ENCODE assay signal across 10 mouse cellular contexts in the genomic region with DNA sequence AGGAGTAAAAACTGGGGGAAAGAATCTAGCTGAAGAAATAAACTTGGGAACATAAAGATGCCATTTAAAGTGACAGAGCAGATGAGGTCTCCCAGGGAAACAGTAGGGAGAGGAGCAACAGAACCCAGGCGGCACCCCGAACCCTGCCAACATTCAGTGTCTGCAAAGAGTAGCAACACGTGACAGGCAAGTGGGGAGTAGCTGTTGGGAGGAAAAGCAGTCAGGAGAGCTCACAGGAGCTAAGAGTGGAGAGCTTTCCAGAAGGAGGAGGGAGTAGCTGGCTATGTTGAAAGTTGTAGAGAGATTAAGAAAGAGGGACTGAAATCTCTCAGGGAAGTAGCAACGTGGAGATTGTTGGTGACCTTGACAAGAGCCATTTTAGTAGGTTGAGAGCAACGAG. TPM values are rescaled to one million over a fixed set of nuclear protein-coding genes. Genes with fewer than 3 reads are reported as not detected.
DNase-seq lines count a peak whose midpoint lies in the region; ATAC-seq lines count a peak whose summit lies in the region.
"Had no signal": no experiment of that assay in that cellular context is flagged by ENCODE, and none has a peak within 500 bp of the region (broad histone marks: within the 10 kb centered on the region; RNA-seq: fewer than 3 reads in every experiment).

No protein-coding gene starts in this region.

- H3K9ac ChIP-seq in forebrain, embryonic 16.5 days (replicated peaks; ENCODE audit: low read depth, low read length): no peak overlapping the region
- no peak overlapping the region for H3K9ac ChIP-seq in forebrain, embryonic 11.5 days (ENCODE audit: low read length)
- H3K9ac ChIP-seq in heart, embryonic 13.5 days: no peak overlapping the region; the same call in 1 of the 2 replicates
- no peak overlapping the region for H3K9ac ChIP-seq in hindbrain, embryonic 13.5 days

- H3K4me1 ChIP-seq in forebrain, embryonic 16.5 days (replicated peaks; ENCODE audit: control insufficient read depth, insufficient read depth, low read length): no peaks in the 10 kb centered on the region
- no peaks in the 10 kb centered on the region for H3K4me1 ChIP-seq in forebrain, embryonic 11.5 days (replicated peaks; ENCODE audit: control insufficient read depth, insufficient read depth, low read length)
- H3K4me1 ChIP-seq in heart, embryonic 13.5 days: peaks cover 25% of the 10 kb centered on the region
- no peaks in the 10 kb centered on the region for H3K4me1 ChIP-seq in hindbrain, embryonic 13.5 days (replicated peaks)

- DNase-seq in forebrain, embryonic 11.5 days (ENCODE audit: low spot score): no peak
- DNase-seq in left cerebral cortex, postnatal 14 days (ENCODE audit: low spot score in 2 of 2): peak; percentile 10 to 33
- no peak for DNase-seq in left cerebral cortex, adult 18-20 months (ENCODE audit: low spot score in 2 of 2)
- peak; percentile 22 to 64 for DNase-seq in lung, postnatal 4 days
- no peak for DNase-seq in B cell, adult 2 months
- DNase-seq: cerebellum, postnatal 25 days; liver had no signal

- ATAC-seq in forebrain, embryonic 16.5 days: peak; percentile 67; the same call in 1 of the 2 replicates
- no peak for ATAC-seq in forebrain, embryonic 11.5 days (replicated peaks; ENCODE audit: low FRiP score)
- ATAC-seq in heart, embryonic 13.5 days (ENCODE audit: extremely low read depth, insufficient number of reproducible peaks, low FRiP score, low TSS enrichment): no peak
- no peak for ATAC-seq in hindbrain, embryonic 13.5 days (ENCODE audit: low FRiP score)

- no peak overlapping the region for H3K4me3 ChIP-seq in forebrain, embryonic 16.5 days (replicated peaks; ENCODE audit: low read length)
- no peak overlapping the region for H3K4me3 ChIP-seq in forebrain, embryonic 11.5 days (ENCODE audit: low read depth, low read length)
- no peak overlapping the region for H3K4me3 ChIP-seq in heart, embryonic 13.5 days
- no peak overlapping the region for H3K4me3 ChIP-seq in hindbrain, embryonic 13.5 days

- 58% methylated on average over 5 of the region's 5 CpGs for WGBS in forebrain, embryonic 16.5 days
- WGBS in forebrain, embryonic 11.5 days: 71% methylated on average over 5 of the region's 5 CpGs
- WGBS in heart, embryonic 13.5 days: 11% methylated on average over 5 of the region's 5 CpGs
- 67% methylated on average over 5 of the region's 5 CpGs for whole genome bisulfite sequencing in hindbrain, embryonic 13.5 days

- intact Hi-C loops in left cerebral cortex, postnatal 14 days (cut with DNase I): no loop called here

- H3K36me3 ChIP-seq in forebrain, embryonic 16.5 days (ENCODE audit: control insufficient read depth, insufficient read depth): no peaks in the 10 kb centered on the region
- no peaks in the 10 kb centered on the region for H3K36me3 ChIP-seq in forebrain, embryonic 11.5 days (ENCODE audit: control insufficient read depth, insufficient read depth, low read length)
- no peaks in the 10 kb centered on the region for H3K36me3 ChIP-seq in heart, embryonic 13.5 days
- H3K36me3 ChIP-seq in hindbrain, embryonic 13.5 days: no peaks in the 10 kb centered on the region

- H3K27me3 ChIP-seq in forebrain, embryonic 16.5 days (replicated peaks; ENCODE audit: control insufficient read depth, insufficient read depth, low read length): no peaks in the 10 kb centered on the region
- H3K27me3 ChIP-seq in forebrain, embryonic 11.5 days (ENCODE audit: control insufficient read depth, insufficient read depth, low read length): no peaks in the 10 kb centered on the region
- no peaks in the 10 kb centered on the region for H3K27me3 ChIP-seq in heart, embryonic 13.5 days (replicated peaks)
- no peaks in the 10 kb centered on the region for H3K27me3 ChIP-seq in hindbrain, embryonic 13.5 days

- H3K9me3 ChIP-seq in forebrain, embryonic 16.5 days (ENCODE audit: control insufficient read depth, low read length): no peaks in the 10 kb centered on the region
- H3K9me3 ChIP-seq in forebrain, embryonic 11.5 days (ENCODE audit: control insufficient read depth, low read length): no peaks in the 10 kb centered on the region
- H3K9me3 ChIP-seq in heart, embryonic 13.5 days: no peaks in the 10 kb centered on the region
- no peaks in the 10 kb centered on the region for H3K9me3 ChIP-seq in hindbrain, embryonic 13.5 days

- no peak overlapping the region for H3K27ac ChIP-seq in forebrain, embryonic 16.5 days (ENCODE audit: low read length)
- H3K27ac ChIP-seq in forebrain, embryonic 11.5 days (ENCODE audit: low read depth, low read length): no peak overlapping the region
- H3K27ac ChIP-seq in heart, embryonic 13.5 days (replicated peaks): peak overlapping the region; percentile 65
- no peak overlapping the region for H3K27ac ChIP-seq in hindbrain, embryonic 13.5 days

- H3K4me2 ChIP-seq in forebrain, embryonic 16.5 days (ENCODE audit: low read length): no peak overlapping the region
- no peak overlapping the region for H3K4me2 ChIP-seq in forebrain, embryonic 11.5 days (ENCODE audit: low read depth, low read length, severe bottlenecking)
- peak overlapping the region; percentile 3; the same call in 1 of the 2 replicates for H3K4me2 ChIP-seq in heart, embryonic 13.5 days
- no peak overlapping the region for H3K4me2 ChIP-seq in hindbrain, embryonic 13.5 days

RNA-seq across cellular contexts. Expression of a gene that starts 35.9 kb away (rescaled TPM):
- polyA plus RNA-seq in forebrain, embryonic 16.5 days (2015; fragmentation: Nextera tagmentation; extraction: Ambion mirVana): 12.2 and 16.2 TPM in 2 replicates
- polyA plus RNA-seq in forebrain, embryonic 11.5 days (2014; fragmentation: Nextera tagmentation; extraction: Ambion mirVana): 16.8 and 20.5 TPM in 2 replicates
- 10 to 100 TPM; 67.8 to 73.6 TPM for total RNA-seq in left cerebral cortex, postnatal 14 days (2021)
- 100 to 1,000 TPM; 175 to 183 TPM for total RNA-seq in left cerebral cortex, adult 18-20 months (2021)
- polyA plus RNA-seq in heart, embryonic 13.5 days (2015; fragmentation: Nextera tagmentation; extraction: Ambion mirVana): 4.7 and 4.9 TPM in 2 replicates
- 9.0 and 9.7 TPM in 2 replicates for polyA plus RNA-seq in hindbrain, embryonic 13.5 days (2015; fragmentation: Nextera tagmentation; extraction: Ambion mirVana)

Comparison
In these comparisons a context has a peak if more than half of its experiments do, and no peak if none do; other contexts are left out.
1. DNase-seq: peak in left cerebral cortex, postnatal 14 days (2 of 2) and lung, postnatal 4 days (2 of 2); none in forebrain, embryonic 11.5 days (single experiment), left cerebral cortex, adult 18-20 months (0 of 2) and B cell, adult 2 months (0 of 2).